Mouse (Mus musculus): ENCODE data around the gene Sema4f.

Gene Sema4f

DNA sequence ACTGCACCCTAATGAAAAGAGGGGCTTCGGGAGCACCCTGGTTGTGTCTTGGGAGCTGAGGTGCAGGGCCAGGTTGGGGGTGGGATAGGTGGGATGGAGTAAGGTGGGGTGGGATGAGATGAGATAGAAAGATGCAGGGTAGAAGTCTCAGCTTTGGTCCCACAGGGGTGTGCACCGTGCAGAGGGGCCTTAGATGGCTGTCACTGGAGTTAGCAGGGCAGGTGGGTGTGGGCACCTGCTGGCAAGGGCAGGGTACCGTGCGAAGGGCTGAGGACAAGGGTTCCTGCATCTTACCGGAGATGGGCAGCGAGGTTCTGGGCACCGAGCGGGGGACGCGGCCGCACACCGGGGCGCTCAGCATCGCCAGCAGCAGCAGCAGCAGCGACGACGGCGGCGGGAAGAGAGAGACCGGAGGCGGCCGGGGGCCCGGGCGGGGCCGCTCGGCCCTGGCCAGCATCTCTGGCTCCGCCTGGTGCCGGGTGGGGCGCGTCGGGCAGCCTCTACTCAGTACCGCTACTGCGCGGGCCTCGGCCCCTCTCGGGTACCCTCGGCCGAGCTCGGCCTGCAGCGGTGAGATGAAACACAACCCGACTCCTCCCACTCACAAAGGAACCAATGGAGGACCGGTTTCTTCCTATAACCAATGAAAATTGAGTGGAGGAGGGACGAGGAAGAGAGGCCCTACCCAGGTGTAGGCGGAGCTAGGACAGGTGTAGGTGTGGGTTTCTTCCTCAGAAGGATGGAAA, at the start of gene Sema4f:
Gene Sema4f, minus strand, starts transcription at position 603 of the 746 bp plus-strand sequence.
- DNase-seq (ENCODE audit: low spot score), result peak; percentile 83

DNA sequence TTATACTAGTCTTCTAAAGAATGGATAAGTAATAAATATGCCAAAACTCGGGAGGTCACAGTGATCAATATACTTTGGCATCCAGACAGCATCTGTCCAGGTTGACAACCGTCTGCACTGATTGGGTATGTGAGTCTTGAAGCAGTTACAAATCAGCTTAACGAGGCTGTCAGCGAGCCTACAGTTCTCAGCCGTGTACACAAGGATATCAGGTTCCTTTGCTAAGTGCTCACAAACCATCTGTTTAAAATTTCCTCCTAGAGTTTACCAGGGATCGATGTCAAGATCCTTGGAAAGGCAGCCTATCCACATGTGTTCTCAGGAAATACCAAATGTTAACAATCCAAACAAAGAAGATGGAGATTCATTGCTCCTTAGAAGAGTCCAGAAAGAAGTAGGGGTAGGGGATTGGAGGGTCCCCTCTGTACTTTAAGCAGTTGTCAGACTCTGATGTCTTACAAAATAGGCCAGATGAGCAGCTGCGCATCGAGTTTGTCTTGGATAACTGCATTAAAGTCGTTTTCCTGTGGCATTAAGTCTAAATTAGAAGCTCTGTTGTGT, 47.9 kb upstream of the Sema4f start:
- peak; percentile 82 for DNase-seq (ENCODE audit: low spot score)

DNA sequence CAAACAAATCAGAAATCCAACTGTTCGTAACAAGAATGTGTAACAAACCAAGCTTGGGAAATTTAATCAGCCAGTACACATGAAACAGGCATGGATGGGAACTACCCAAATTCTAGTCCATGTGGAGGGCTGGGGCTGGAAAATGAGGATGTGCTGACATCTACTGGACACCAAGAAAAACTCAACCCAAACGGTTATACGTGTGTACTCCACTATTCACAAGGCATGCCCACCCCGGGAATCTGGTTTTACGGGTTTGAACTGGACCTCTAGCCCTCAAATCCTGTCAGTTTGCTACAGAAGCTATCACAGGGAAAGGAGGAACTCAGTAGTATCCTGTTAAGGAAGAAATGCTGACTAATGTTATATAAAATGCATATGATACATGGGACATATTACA, 31.5 kb upstream of the Sema4f start:
- peak; percentile 85 for DNase-seq (ENCODE audit: low spot score)

DNA sequence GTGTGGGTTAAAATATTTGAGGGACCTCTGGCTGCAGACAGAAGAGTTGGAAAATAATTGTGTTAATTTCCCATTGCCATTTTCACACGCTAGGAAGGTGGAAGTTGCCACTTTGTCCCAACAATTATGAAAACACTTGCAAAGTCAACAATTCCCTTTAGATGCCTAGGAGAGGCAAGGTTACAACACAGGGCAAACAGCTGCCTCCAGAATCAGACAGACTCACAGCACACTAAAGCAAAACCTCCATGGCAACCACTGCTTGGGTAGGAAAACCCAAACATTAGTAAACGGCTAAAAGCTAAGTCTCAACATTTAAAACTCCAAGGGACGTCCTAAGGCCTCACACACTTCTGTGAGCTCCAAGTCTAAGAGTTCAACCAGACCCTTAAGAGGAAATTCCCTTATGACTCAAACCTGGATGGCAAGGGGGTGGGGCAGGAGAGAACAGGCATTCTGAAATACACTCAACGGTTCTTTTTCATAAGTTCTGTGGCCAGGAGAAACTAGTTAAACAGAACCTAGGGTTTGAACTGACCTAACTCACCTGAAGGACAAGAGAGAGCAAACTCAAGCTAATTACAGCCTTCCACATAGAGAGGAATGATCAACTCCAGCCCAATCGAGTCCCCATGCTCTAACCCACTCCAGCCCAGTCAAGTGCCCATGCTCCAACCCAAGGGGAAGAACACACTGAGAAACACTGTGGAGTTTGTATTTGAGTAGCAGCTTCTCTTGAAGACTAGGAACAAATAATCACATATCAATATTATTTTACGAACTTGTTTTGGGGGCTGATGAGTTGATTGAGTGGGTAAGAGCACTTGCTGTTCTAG, 29.9 kb upstream of the Sema4f start:
- no peak for DNase-seq (ENCODE audit: low spot score)

DNA sequence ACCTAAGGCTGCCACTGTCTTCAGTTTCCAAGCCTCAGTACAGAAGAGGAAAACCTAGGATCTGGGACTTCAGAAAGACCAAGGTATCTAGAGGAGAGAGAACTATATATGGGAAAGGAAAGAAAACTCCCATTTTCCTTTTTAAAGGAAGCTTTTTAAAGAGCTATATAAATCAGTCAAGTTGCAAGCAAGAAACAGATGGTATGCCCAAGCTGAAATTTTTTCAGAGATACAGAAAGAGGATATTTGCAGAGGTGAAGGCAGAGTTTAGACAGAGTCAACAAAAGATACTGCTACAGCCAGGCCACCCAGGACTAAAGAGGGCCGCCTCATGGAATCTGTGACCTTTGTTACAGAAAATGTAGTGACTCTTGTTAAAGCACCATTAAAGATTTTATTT, 22.1 kb upstream of the Sema4f start:
- DNase-seq (ENCODE audit: low spot score), result no peak

DNA sequence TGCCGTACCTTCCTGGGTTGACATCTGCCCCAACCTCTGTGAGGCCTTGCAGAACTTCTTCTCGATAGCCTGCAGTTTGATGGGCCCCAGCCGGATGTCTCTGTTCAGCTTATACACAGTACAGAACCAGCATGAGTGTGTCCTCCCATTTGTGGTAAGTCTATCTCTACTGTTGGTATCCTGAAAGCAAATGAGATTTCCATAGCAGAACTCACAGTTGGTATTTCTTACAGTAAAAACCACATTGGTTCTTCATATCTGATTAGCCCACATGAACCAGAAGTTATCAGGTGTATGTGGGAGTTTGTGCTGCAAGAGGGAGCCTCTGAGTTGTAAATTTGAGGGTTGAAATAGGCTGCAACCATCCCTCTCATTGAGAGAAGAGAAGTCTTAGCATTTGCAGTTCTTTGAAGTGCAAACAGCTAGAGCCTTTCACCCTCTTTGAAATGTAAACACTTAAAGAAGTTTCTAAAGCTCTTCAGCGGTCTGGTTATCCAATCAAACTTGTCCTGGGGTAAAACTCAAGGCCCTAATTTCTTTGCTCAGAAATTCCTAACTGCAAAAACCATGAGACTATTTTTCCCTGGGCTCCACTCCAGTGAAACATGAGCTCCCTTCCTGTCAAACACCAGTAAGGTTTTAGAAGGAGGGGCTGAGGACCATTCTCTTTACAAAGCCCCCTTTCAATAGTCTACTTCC, 17.1 kb upstream of the Sema4f start:
- DNase-seq (ENCODE audit: low spot score), result peak; percentile 11

DNA sequence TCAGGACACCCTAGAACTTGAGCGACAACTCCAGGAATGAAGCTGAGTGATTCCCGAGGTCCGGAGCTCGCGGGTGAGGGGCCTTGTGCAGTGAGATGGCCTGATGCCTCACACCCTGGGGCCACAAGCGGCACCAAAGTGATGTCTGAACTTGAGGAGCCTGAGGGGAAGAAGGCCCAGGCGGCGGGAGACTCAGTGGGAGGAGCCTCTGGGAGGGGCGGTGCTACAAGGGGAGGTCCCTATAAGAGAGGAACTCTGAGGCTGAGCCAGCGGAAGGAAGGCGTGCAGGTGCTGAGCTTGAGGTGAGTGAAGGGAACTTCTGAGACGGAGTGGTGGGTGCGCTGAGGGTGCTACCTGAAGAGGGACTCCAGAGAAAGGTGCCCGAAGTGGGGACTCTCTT, 7.1 kb upstream of the Sema4f start, which contains the start of gene M1ap:
Gene M1ap, plus strand, starts transcription at position 252 of the 400 bp plus-strand sequence.
- no peak for DNase-seq (ENCODE audit: low spot score)

DNA sequence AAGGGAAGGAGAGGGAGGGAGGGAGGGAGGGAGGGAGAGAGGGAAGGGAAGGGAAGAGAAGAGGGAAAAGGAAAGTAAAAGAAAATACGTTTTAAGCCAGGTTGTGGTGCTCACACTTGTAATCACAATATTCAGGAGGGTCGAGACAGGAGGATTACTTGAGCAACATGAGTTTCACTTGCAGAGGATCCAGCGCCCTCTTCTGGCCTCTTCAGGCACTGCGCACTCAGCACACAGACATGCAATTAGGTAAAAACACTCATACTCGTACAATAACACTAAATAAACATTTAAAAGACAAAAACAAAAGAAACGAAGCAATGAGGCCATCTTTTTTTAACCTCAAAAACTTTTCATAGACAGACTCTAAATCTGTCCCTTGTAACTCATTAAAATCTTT, 6.2 kb upstream of the Sema4f start:
- peak; percentile 39 for DNase-seq (ENCODE audit: low spot score)

DNA sequence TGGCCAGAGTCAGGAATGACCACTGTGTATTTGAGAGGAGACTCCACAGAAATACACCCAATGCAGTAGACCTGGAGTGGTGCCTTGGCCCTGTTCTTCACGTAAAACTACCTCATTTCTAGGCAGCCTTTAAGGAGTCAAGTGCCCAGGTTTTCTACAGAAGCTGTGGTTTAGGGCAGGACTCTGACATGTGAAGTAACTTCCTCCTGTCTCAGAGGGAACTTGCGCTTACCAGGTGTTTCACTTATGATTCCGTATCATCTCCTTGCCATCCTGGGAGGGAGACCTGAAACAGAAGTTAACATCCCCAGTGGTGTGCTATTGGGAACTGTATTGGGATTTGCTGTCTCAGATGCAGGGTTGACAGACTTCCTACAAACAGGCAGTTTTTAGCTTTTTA, 1.2 kb upstream of the Sema4f start:
- DNase-seq (ENCODE audit: low spot score), result no peak

DNA sequence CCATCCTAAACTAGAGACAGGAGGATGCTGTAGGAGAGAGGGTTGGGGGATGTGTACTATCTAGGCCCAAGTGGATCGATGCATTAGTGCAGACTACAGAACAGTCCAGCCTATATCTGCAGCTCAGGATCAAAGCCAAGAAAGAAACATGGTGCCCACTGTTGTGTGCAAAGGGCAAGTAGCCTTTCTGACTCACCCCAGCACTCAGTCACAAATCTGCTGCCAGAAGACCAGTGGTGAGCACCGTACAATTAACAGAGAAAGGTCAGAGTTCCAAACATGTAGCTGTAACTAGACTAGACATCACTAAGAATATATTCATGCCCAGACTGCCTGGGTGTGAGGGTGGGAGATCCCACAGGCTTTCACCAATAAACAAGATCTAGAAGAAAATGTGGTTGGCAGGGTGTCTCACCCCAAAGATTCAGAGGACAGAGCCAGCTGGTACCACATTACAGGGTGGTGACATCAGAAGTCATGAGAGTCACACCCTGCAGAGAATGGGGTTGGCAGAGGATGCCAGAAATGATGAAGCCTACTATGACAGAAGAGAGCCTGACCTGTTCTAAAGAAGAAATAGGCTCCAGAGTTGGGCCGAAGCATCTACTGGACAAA, 4.8 kb downstream of the Sema4f start:
- DNase-seq (ENCODE audit: low spot score), result no peak

DNA sequence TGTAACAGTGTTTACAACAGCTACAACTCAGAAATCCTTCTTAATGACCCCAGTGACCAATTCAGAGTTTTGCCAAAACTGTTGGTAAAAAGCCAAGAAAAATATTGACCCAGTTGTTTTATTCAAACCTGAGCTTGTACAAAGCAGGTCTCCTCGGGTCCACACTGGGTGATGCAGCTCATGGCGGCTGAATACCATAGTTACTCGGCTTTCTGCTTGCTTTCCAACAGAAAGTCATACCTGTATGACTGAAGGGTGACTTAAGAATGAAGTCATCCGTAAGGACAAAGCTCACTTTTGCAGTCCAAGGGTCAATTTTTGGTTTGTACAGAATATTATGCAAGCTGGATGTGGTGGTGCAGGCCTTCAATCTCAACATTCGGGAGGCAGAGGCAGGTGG, 12.0 kb downstream of the Sema4f start:
- DNase-seq (ENCODE audit: low spot score), result no peak

DNA sequence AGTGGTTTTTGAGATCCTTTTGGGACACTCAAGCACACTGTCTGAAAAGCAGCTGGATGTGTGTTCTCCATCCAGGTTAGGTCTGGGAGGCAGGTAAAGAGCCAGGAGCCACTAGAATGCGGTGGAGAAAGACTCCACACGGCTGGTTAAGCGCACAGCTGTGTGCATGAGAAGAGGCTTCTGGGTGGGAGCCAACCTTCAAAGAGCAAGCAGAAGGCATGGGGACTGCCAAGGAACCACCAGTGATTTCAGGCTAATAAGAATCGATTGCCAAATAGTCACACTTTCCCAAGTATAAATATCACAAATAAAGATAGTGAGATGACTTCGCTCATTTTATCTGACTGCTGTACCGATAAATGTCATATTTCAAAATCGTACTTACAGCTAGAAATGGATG, 13.0 kb downstream of the Sema4f start:
- DNase-seq (ENCODE audit: low spot score), result no peak

DNA sequence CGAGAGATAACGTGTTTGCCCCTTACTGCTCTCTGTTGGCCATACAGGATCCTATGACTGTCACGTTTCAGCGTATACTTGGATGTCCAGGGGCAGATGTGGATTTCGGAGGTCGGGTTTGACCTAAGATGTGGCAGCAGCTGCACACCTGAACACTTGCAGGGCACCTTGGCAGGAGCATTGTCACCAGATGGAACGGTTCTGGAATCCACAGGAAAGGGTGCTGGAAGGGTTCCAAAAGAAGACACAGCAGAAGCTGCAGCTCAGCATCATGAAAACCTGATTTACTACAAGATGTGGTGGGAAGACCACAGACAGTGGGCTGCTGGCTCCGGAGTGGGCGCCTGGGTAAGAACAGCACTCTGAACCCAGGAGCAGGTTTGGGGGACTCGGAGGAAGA, 13.5 kb downstream of the Sema4f start:
- no peak for DNase-seq (ENCODE audit: low spot score)

DNA sequence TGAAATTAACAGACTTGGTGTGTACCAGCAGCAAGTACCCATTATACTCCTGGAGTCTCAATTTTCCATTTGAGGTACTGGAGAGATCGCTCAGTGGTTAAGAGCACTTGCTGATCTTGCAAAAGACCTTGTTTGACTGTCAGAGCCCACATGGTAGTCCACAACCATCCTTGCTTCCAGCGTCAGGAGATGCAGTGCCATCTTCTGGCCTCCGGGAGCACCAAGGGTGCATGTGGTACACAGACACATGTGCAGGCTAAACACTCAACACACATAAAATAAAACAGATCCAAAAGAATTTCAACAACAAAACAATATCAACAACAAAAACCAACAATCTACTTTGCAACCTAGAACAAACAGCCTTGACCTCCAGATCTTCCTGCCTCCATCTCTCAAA, 14.6 kb downstream of the Sema4f start:
- DNase-seq (ENCODE audit: low spot score), result no peak

DNA sequence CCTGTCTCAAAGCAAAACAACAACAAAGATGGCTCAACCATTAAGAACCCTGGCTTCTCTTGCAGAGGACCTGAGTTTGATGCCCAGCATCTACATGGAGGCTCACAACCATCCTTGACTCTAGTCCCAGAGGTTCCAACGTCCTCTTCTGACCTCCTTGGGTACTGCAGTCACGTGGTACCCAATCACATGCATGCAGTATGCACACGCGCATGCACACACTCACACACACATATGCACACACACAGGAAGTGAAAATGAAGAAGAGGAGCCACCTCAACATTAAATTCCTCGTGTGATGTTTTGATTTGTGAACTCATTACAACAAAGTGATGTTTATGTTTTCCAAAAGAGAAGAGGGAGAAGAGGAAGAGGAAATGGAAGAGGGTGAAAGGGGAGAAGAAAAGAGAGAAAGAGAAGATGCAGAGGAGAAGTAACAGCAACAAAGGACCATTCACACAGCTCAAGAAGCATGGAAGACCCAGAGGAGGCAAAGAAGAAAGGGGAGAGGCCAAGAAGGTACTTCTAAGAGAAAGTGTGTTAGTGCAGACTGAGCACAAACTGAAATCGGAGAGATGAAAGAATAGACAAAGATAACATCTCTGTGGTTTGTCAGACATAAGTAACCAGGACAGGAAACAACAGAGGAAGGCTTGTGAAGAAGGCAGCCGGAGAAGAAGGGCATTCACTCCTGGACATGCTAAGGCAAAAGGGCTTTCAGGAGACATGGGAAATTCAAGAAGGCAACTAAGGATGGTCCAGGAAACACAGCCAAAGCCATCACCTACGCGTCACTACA, 17.9 kb downstream of the Sema4f start:
- DNase-seq (ENCODE audit: low spot score), result no peak

DNA sequence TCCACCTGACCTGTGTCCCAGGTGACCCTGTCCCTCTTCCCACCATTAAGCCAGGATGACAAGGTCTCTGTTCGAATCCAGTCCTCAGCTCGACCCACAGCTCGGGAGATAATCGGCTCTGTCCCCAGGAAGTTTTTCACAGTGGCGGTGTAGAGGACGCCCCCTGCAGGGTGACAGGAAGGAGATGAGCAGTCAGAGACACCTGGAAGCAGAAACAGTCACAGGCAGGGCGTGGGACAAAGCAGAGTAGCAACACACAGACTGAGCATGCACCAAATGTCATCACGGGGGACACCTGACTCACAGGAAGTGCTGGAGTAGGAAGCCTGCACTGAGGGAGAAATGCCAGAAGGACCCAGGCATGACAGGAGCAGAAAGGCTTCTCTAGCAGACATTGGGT, 20.0 kb downstream of the Sema4f start:
- DNase-seq (ENCODE audit: low spot score), result no peak

DNA sequence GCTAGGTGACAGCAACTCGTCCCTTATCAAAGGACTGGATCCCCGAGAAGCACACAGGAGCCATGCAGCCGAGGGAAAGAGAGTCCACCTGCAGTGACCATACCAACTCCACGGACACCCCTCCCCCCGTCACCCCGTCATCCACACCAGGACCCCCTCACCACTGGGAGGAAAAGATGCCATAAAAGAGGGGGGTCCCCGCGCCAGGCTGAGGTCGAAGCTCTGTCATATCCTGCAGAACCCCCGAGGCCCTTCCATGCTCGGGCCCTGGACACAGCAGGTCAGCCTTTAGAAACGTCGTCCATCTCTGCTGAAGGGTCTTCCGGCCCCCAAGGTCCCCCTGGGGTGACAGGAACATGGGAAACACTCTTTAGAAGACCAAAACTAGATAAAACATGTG, 21.2 kb downstream of the Sema4f start:
- no peak for DNase-seq (ENCODE audit: low spot score)

DNA sequence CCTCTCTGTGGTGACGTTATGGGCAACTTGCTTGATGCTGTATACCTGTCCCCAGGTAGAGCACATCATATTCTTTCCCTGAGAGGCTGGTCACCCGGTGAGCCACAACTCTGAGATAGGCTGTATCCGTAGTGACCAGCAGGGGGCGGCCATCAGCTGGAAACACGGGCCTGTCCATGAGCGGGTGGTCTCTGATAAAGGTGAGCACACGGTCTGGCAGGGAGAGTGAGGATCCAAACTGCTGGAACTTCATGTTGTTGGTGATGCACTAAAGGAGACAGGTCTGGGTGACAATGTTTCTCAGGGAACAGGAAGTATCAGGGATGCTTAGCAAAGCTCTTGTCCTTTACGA, 21.8 kb downstream of the Sema4f start:
- DNase-seq (ENCODE audit: low spot score), result peak; percentile 80

DNA sequence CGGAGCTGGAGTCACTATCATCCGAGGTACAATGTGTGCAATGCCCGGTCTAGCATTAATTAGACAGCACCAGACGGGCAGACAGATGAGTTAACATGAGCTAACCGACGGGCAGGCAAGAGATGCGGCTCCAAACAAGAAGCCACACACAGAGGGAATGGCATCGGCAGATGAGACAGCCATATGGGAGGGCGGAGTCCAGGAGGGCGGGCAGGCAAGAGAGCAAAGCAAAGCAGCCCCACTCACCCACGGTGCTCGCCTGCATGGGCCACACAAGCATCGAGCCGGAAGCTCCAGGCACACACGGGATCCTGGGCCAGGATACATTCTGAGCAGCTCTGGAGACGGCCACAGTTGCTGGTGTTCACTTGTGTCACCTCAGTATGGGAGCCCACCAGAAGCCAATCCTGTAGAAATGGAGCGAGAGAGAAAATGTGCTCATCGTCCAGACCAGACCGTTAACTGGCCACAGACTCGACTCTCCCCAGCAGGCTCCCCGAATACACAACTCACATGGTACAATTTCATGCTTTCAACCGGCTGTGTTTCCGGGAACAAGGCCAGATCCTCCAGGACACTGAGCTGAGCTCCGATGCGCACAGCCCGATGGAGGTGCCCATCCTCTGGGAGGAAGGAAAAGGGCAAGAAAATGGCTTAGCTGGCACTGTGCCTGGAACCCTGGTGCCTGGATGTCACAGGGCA, 22.3 kb downstream of the Sema4f start:
- no peak for DNase-seq (ENCODE audit: low spot score)

DNA sequence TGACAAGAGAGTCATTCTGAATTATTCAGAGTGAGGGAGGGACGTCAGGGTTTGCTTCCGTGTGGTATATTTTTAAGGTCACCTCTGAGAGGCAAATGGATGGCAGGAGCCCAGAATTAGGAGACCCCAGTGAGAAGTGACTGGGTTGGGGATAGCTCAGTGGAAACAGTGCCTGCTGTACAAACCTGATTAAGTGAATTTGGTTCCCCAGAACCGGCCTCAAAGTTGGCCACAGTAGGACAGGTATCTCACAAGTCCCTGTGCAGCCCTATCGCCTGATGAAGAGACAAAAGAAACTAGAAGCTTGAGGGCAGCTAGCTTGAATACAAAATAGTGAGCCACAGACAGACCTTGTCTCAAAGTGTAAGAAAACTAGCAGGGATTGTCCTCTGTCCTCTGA, 23.1 kb downstream of the Sema4f start:
- DNase-seq (ENCODE audit: low spot score), result no peak

DNA sequence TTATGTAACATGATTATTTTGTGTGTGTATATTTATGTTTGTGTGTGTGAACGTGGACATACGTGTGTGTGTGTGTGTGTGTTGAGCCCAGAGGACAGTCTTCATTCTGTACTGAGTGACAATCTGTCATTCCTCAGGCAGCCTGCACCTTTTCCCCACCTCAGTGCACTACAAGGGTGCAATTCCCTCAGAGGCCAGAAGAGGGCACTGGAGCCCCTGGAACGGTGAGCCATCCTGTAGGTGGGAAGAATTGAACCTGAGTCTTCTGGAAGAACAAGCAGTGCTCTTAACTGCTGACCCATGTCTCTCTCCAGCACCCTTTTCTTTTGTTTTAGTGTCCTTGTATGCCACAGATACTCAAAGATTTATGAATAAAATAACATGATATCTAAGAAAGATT, 23.7 kb downstream of the Sema4f start:
- DNase-seq (ENCODE audit: low spot score), result peak; percentile 51
